Mouse (Mus musculus): ENCODE measurements around the gene Bet1.

- no peak for TF ChIP-seq CTCF (conservative IDR thresholded peaks at IDR 0.05 in 1 of 2, IDR thresholded peaks at IDR 0.05 in 1 of 2; ENCODE audit: low read depth in 2 of 2, low read length in 2 of 2)
- TF ChIP-seq ZC3H11A (IDR thresholded peaks at IDR 0.05; ENCODE audit: low read depth, low read length): no peak
- TF ChIP-seq GABPA (IDR thresholded peaks at IDR 0.05; ENCODE audit: insufficient replicate concordance, low read depth, low read length): no peak
- TF ChIP-seq ELF1 (IDR thresholded peaks at IDR 0.05; ENCODE audit: low read depth, low read length): no peak
- TF ChIP-seq IRF4 (IDR thresholded peaks at IDR 0.05; ENCODE audit: low read depth, low read length): peak; percentile 59; the same call in 1 of the 2 replicates
- TF ChIP-seq POLR2AphosphoS2 (IDR thresholded peaks at IDR 0.05; ENCODE audit: low read depth, low read length): no peak
Observed at GRCm38 (mm10) chr6:4054387-4054786, 32.4 kb downstream of the Bet1 start.
